Mouse (Mus musculus): ENCODE measurements around the gene Apoc2. TPM values are rescaled to one million over a fixed set of nuclear protein-coding genes. Genes with fewer than 3 reads are reported as not detected.

The Apoc2 gene
- polyA plus RNA-seq, 1 experiment from 2014 or later = 4.9 TPM

GRCm38 (mm10) chr7:19664955-19665841, 12.5 kb downstream of the Apoc2 start, which contains the start of gene Clptm1:
Gene Clptm1 (minus strand): TSS chr7:19665033.
- Histone ChIP-seq H3K27ac (ENCODE audit: low read depth, low read length) (peak within 1 kb of the TSS; percentile 95), H3K36me3 (ENCODE audit: control insufficient read depth, insufficient read depth, low read length) (0 out of 2 replicates have a peak, but pooled peaks cover 2% of the 10 kb centered on the region), H3K9me3 (replicated peaks; ENCODE audit: control insufficient read depth, low read length) (no peaks in the 10 kb centered on the region), H3K27me3 (ENCODE audit: control insufficient read depth, insufficient read depth, low read length) (no peaks in the 10 kb centered on the region), H3K9ac (ENCODE audit: low read depth, low read length) (peak within 1 kb of the TSS; percentile 99), H3K4me1 (ENCODE audit: control insufficient read depth, insufficient read depth, low read length) (peaks cover 21% of the 10 kb centered on the region), H3K4me2 (peak within 1 kb of the TSS; percentile 80), H3K4me3 (ENCODE audit: low read depth, low read length) (peak within 1 kb of the TSS; percentile 100)
- WGBS (ENCODE audit: insufficient replicate concordance) = under 1% methylated on average over 63 of the region's 63 CpGs
- ATAC-seq (replicated peaks; ENCODE audit: insufficient number of reproducible peaks, low FRiP score, low TSS enrichment) = peak; percentile 86

GRCm38 (mm10) chr7:19664455-19664954, 13.2 kb downstream of the Apoc2 start:
- H3K9ac ChIP-seq (ENCODE audit: low read depth, low read length) = peak overlapping the region; percentile 99
- no peak for ATAC-seq (replicated peaks; ENCODE audit: insufficient number of reproducible peaks, low FRiP score, low TSS enrichment)
- H3K27me3 ChIP-seq (ENCODE audit: control insufficient read depth, insufficient read depth, low read length) = no peaks in the 10 kb centered on the region
- H3K9me3 ChIP-seq (replicated peaks; ENCODE audit: control insufficient read depth, low read length) = no peaks in the 10 kb centered on the region
- H3K36me3 ChIP-seq (ENCODE audit: control insufficient read depth, insufficient read depth, low read length) = 0 out of 2 replicates have a peak, but pooled peaks cover 2% of the 10 kb centered on the region
- WGBS (ENCODE audit: insufficient replicate concordance) = 1% methylated on average over 37 of the region's 37 CpGs
- H3K27ac ChIP-seq (ENCODE audit: low read depth, low read length) = peak overlapping the region; percentile 77
- peaks cover 21% of the 10 kb centered on the region for H3K4me1 ChIP-seq (ENCODE audit: control insufficient read depth, insufficient read depth, low read length)
- peak overlapping the region; percentile 79 for H3K4me2 ChIP-seq
- peak overlapping the region; percentile 100 for H3K4me3 ChIP-seq (ENCODE audit: low read depth, low read length)

GRCm38 (mm10) chr7:19663940-19664339, 13.8 kb downstream of the Apoc2 start:
- no peak for ATAC-seq (replicated peaks; ENCODE audit: insufficient number of reproducible peaks, low FRiP score, low TSS enrichment)
- Histone ChIP-seq H3K9me3 (replicated peaks; ENCODE audit: control insufficient read depth, low read length) (no peaks in the 10 kb centered on the region), H3K4me1 (ENCODE audit: control insufficient read depth, insufficient read depth, low read length) (peaks cover 17% of the 10 kb centered on the region), H3K9ac (ENCODE audit: low read depth, low read length) (peak overlapping the region; percentile 99), H3K27me3 (ENCODE audit: control insufficient read depth, insufficient read depth, low read length) (no peaks in the 10 kb centered on the region), H3K4me2 (peak overlapping the region; percentile 79), H3K27ac (ENCODE audit: low read depth, low read length) (no peak overlapping the region), H3K36me3 (ENCODE audit: control insufficient read depth, insufficient read depth, low read length) (0 out of 2 replicates have a peak, but pooled peaks cover 2% of the 10 kb centered on the region), H3K4me3 (ENCODE audit: low read depth, low read length) (peak overlapping the region; percentile 100)
- 12% methylated on average over 8 of the region's 8 CpGs for WGBS (ENCODE audit: insufficient replicate concordance)

- Histone ChIP-seq H3K9ac (ENCODE audit: low read depth, low read length) (no peak overlapping the region), H3K9me3 (replicated peaks; ENCODE audit: control insufficient read depth, low read length) (no peaks in the 10 kb centered on the region), H3K27me3 (ENCODE audit: control insufficient read depth, insufficient read depth, low read length) (no peaks in the 10 kb centered on the region), H3K4me1 (ENCODE audit: control insufficient read depth, insufficient read depth, low read length) (0 out of 2 replicates have a peak, but pooled peaks cover 3% of the 10 kb centered on the region), H3K4me2 (no peak overlapping the region), H3K4me3 (ENCODE audit: low read depth, low read length) (no peak overlapping the region), H3K27ac (ENCODE audit: low read depth, low read length) (no peak overlapping the region), H3K36me3 (ENCODE audit: control insufficient read depth, insufficient read depth, low read length) (peaks cover 20% of the 10 kb centered on the region)
- WGBS (ENCODE audit: insufficient replicate concordance) = 65% methylated on average over 2 of the region's 2 CpGs
- no peak for ATAC-seq (replicated peaks; ENCODE audit: insufficient number of reproducible peaks, low FRiP score, low TSS enrichment)
Observed at GRCm38 (mm10) chr7:19652614-19653013, 25.1 kb downstream of the Apoc2 start.

GRCm38 (mm10) chr7:19651063-19651786, 26.5 kb downstream of the Apoc2 start:
- H3K9ac ChIP-seq (ENCODE audit: low read depth, low read length) = no peak overlapping the region
- H3K4me3 ChIP-seq (ENCODE audit: low read depth, low read length) = no peak overlapping the region
- H3K9me3 ChIP-seq (replicated peaks; ENCODE audit: control insufficient read depth, low read length) = no peaks in the 10 kb centered on the region
- ATAC-seq (replicated peaks; ENCODE audit: insufficient number of reproducible peaks, low FRiP score, low TSS enrichment) = no peak
- no peak overlapping the region for H3K4me2 ChIP-seq
- H3K27me3 ChIP-seq (ENCODE audit: control insufficient read depth, insufficient read depth, low read length) = no peaks in the 10 kb centered on the region
- H3K36me3 ChIP-seq (ENCODE audit: control insufficient read depth, insufficient read depth, low read length) = peaks cover 25% of the 10 kb centered on the region
- H3K4me1 ChIP-seq (ENCODE audit: control insufficient read depth, insufficient read depth, low read length) = 0 out of 2 replicates have a peak, but pooled peaks cover 3% of the 10 kb centered on the region
- H3K27ac ChIP-seq (ENCODE audit: low read depth, low read length) = no peak overlapping the region
- 79% methylated on average over 6 of the region's 6 CpGs for WGBS (ENCODE audit: insufficient replicate concordance)

- H3K9me3 ChIP-seq (replicated peaks; ENCODE audit: control insufficient read depth, low read length) = no peaks in the 10 kb centered on the region
- H3K4me1 ChIP-seq (ENCODE audit: control insufficient read depth, insufficient read depth, low read length) = no peaks in the 10 kb centered on the region
- no peak overlapping the region for H3K9ac ChIP-seq (ENCODE audit: low read depth, low read length)
- H3K27ac ChIP-seq (ENCODE audit: low read depth, low read length) = no peak overlapping the region
- H3K4me3 ChIP-seq (ENCODE audit: low read depth, low read length) = no peak overlapping the region
- ATAC-seq (replicated peaks; ENCODE audit: insufficient number of reproducible peaks, low FRiP score, low TSS enrichment) = no peak
- no peak overlapping the region for H3K4me2 ChIP-seq
- H3K27me3 ChIP-seq (ENCODE audit: control insufficient read depth, insufficient read depth, low read length) = no peaks in the 10 kb centered on the region
- WGBS (ENCODE audit: insufficient replicate concordance) = 90% methylated on average over 4 of the region's 4 CpGs
- H3K36me3 ChIP-seq (ENCODE audit: control insufficient read depth, insufficient read depth, low read length) = peaks cover 64% of the 10 kb centered on the region
Observed at GRCm38 (mm10) chr7:19641223-19641622, 36.5 kb downstream of the Apoc2 start.

DNA sequence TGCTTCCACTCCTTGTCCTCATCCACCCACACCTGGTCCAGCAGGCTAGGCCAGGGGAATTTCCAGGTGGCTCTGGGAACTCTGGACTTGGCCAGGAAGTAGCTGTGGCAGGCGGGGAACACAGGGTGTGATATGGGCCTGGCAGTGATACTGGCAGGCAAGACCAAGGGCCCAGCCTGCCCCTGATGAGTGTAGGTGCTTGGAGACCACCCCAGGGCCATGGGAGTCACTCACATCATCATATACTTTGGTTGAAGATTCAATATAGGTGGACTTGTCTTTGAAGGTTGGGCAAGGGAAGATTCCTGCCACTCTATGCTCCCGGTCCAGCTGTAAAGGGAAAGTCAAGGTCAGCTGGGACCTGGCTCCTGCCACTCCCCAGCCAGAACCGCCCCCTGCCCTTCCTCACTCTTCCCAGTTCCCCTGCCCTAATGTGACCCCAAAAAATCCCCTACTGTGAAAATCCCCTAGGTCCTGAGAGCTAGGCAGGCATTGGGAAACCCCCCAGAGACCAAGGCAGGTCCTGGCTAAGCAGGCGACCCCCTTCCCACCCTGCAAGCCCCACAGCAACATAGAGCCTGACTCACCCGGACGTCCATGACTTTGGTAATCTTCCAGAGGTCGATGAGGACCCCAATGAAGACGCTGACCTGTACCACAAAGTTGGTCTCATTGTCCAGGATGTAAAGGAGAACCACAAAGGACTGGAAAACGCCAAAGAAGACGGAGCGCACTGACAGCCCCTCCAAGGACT, 42.5 kb downstream of the Apoc2 start:
- ATAC-seq (replicated peaks; ENCODE audit: insufficient number of reproducible peaks, low FRiP score, low TSS enrichment) = no peak
- Histone ChIP-seq H3K9me3 (replicated peaks; ENCODE audit: control insufficient read depth, low read length) (no peaks in the 10 kb centered on the region), H3K9ac (ENCODE audit: low read depth, low read length) (no peak overlapping the region), H3K4me3 (ENCODE audit: low read depth, low read length) (no peak overlapping the region), H3K4me2 (no peak overlapping the region), H3K27ac (ENCODE audit: low read depth, low read length) (no peak overlapping the region), H3K36me3 (ENCODE audit: control insufficient read depth, insufficient read depth, low read length) (peaks cover 66% of the 10 kb centered on the region), H3K27me3 (ENCODE audit: control insufficient read depth, insufficient read depth, low read length) (no peaks in the 10 kb centered on the region), H3K4me1 (ENCODE audit: control insufficient read depth, insufficient read depth, low read length) (no peaks in the 10 kb centered on the region)
- WGBS (ENCODE audit: insufficient replicate concordance) = 88% methylated on average over 11 of the region's 11 CpGs

GRCm38 (mm10) chr7:19634591-19634990, 43.1 kb downstream of the Apoc2 start:
- no peak overlapping the region for H3K4me3 ChIP-seq (ENCODE audit: low read depth, low read length)
- H3K4me2 ChIP-seq = no peak overlapping the region
- H3K4me1 ChIP-seq (ENCODE audit: control insufficient read depth, insufficient read depth, low read length) = peaks cover 2% of the 10 kb centered on the region; the same call in 1 of the 2 replicates
- no peaks in the 10 kb centered on the region for H3K27me3 ChIP-seq (ENCODE audit: control insufficient read depth, insufficient read depth, low read length)
- H3K36me3 ChIP-seq (ENCODE audit: control insufficient read depth, insufficient read depth, low read length) = peaks cover 65% of the 10 kb centered on the region
- H3K9me3 ChIP-seq (replicated peaks; ENCODE audit: control insufficient read depth, low read length) = no peaks in the 10 kb centered on the region
- no peak overlapping the region for H3K27ac ChIP-seq (ENCODE audit: low read depth, low read length)
- no peak overlapping the region for H3K9ac ChIP-seq (ENCODE audit: low read depth, low read length)
- WGBS (ENCODE audit: insufficient replicate concordance) = 93% methylated on average over 2 of the region's 2 CpGs
- ATAC-seq (replicated peaks; ENCODE audit: insufficient number of reproducible peaks, low FRiP score, low TSS enrichment) = no peak
